Mouse (Mus musculus): ENCODE data around the gene Mbd4. TPM values are rescaled to one million over a fixed set of nuclear protein-coding genes. Genes with fewer than 3 reads are reported as not detected.

The Mbd4 gene
- polyA plus RNA-seq (2012; rRNA removed), result 0.08 and 0.24 TPM in 2 replicates

GRCm38 (mm10) chr6:115853091-115853813 lies at the start of gene Mbd4, which contains the start of gene Ift122:
Gene Mbd4, minus strand, starts transcription at chr6:115853371.
Gene Ift122, plus strand, starts transcription at chr6:115853470.

GRCm38 (mm10) chr6:115838161-115838597 lies 15.0 kb downstream of the Mbd4 start, which contains the start of gene Efcab12:
Gene Efcab12, minus strand, starts transcription at chr6:115838412.

GRCm38 (mm10) chr6:115808488-115809231 lies 44.5 kb downstream of the Mbd4 start, which contains the start of gene Rpl32:
Gene Rpl32, minus strand, starts transcription at chr6:115808747.

Other genes starting within 250 kb of the Mbd4 start
- 113 and 124 TPM in 2 replicates for gene Raf1, start 176.7 kb downstream of the Mbd4 start, polyA plus RNA-seq (2012; rRNA removed)
- gene Tmem40, start 91.0 kb downstream of the Mbd4 start, polyA plus RNA-seq (2012; rRNA removed), result 21.0 and 36.1 TPM in 2 replicates
- gene Cand2, start 78.8 kb downstream of the Mbd4 start, polyA plus RNA-seq (2012; rRNA removed), result 2.2 and 2.4 TPM in 2 replicates
- 68.1 and 71.4 TPM in 2 replicates for gene Rpl32, start 44.6 kb downstream of the Mbd4 start, polyA plus RNA-seq (2012; rRNA removed)
- 0.08 and 0.14 TPM in 2 replicates for gene Efcab12, start 15.0 kb downstream of the Mbd4 start, polyA plus RNA-seq (2012; rRNA removed)
- 5.7 and 5.8 TPM in 2 replicates for gene Ift122, start 99 bp upstream of the Mbd4 start, polyA plus RNA-seq (2012; rRNA removed)
- 0.22 and 0.42 TPM in 2 replicates for gene Rho, start 78.4 kb upstream of the Mbd4 start, polyA plus RNA-seq (2012; rRNA removed)
- not detected in 2 replicates for gene H1foo, start 91.6 kb upstream of the Mbd4 start, polyA plus RNA-seq (2012; rRNA removed)
- 24.8 and 25.2 TPM in 2 replicates for gene Plxnd1, start 141.6 kb upstream of the Mbd4 start, polyA plus RNA-seq (2012; rRNA removed)

All from stomach, adult 2 months (tissue).